Mouse (Mus musculus): ENCODE measurements at regions not wholly inside any gene's neighbourhood (a gene's known extent, or its start where the extent isn't known, plus 50 kb on each side); places are given as distances from the start of the nearest gene placed in this dataset.

- no peak for DNase-seq (ENCODE audit: extremely low read depth)
- dilution Hi-C loops (cut with MboI; ENCODE audit: extremely low pct_ligation_motif_present, extremely low pct_unique_long_range_greater_than_20kb, low sequenced_read_pairs), result no loop called here
- H3K4me2 ChIP-seq (ENCODE audit: insufficient read depth, low read depth, poor library complexity, severe bottlenecking), result no peak overlapping the region
- H3K9ac ChIP-seq (ENCODE audit: insufficient read depth, low read depth), result no peak overlapping the region
- in situ Hi-C loops (cut with MboI; ENCODE audit: low pct_ligation_motif_present, low pct_unique_long_range_greater_than_20kb, low sequenced_read_pairs), result no loop called here
- H3K36me3 ChIP-seq (replicated peaks in 1 of 2; ENCODE audit: control insufficient read depth in 1 of 2, insufficient read depth in 1 of 2, low read length in 1 of 2), result no peaks in the 10 kb centered on the region
- no peaks in the 10 kb centered on the region for H3K4me1 ChIP-seq (ENCODE audit: control insufficient read depth in 1 of 2, insufficient read depth in 2 of 2)
- H3K79me2 ChIP-seq (replicated peaks; ENCODE audit: control insufficient read depth, extremely low read depth, insufficient read depth, poor library complexity, severe bottlenecking), result no peaks in the 10 kb centered on the region
- no peak overlapping the region for H3K27ac ChIP-seq (ENCODE audit: insufficient read depth, low read depth)
- peaks cover under 1% of the 10 kb centered on the region for H3K9me3 ChIP-seq (replicated peaks; ENCODE audit: low read length)
- TF ChIP-seq MYC (IDR thresholded peaks at IDR 0.05; ENCODE audit: low read depth, low read length), result no peak
- TF ChIP-seq MEF2A (IDR thresholded peaks at IDR 0.05; ENCODE audit: borderline replicate concordance, low read depth, low read length), result no peak
- no peak for TF ChIP-seq RCOR1 (conservative IDR thresholded peaks at IDR 0.05; ENCODE audit: low read depth, low read length)
- TF ChIP-seq IRF4 (IDR thresholded peaks at IDR 0.05; ENCODE audit: low read depth, low read length), result no peak
- no peak for TF ChIP-seq UBTF (IDR thresholded peaks at IDR 0.05; ENCODE audit: low read depth, low read length)
- no peak for TF ChIP-seq CHD2 (IDR thresholded peaks at IDR 0.05; ENCODE audit: low read length)
- no peak for TF ChIP-seq TCF12 (IDR thresholded peaks at IDR 0.05; ENCODE audit: low read depth, low read length)
- TF ChIP-seq GABPA (IDR thresholded peaks at IDR 0.05; ENCODE audit: insufficient replicate concordance, low read depth, low read length), result no peak
- no peak for TF ChIP-seq ZMIZ1 (IDR thresholded peaks at IDR 0.05; ENCODE audit: low read depth, low read length)
- no peak for TF ChIP-seq MAX (IDR thresholded peaks at IDR 0.05; ENCODE audit: low read length)
- TF ChIP-seq ZNF384 (IDR thresholded peaks at IDR 0.05; ENCODE audit: low read depth, low read length), result no peak
- no peak for TF ChIP-seq EP300 (IDR thresholded peaks at IDR 0.05; ENCODE audit: low read length)
- TF ChIP-seq NELFE (IDR thresholded peaks at IDR 0.05; ENCODE audit: low read depth, low read length), result no peak
- no peak for TF ChIP-seq JUN (IDR thresholded peaks at IDR 0.05; ENCODE audit: insufficient read depth, low read depth, low read length)
- no peak for TF ChIP-seq PAX5 (IDR thresholded peaks at IDR 0.05; ENCODE audit: low read length)
- TF ChIP-seq JUND (conservative IDR thresholded peaks at IDR 0.05; ENCODE audit: low read depth, low read length), result no peak
- TF ChIP-seq CTCF (conservative IDR thresholded peaks at IDR 0.05 in 1 of 2, IDR thresholded peaks at IDR 0.05 in 1 of 2; ENCODE audit: low read depth in 2 of 2, low read length in 2 of 2), result no peak
- no peak for TF ChIP-seq KAT2A (IDR thresholded peaks at IDR 0.05; ENCODE audit: insufficient replicate concordance, low read length)
- no peak for TF ChIP-seq MAFK (IDR thresholded peaks at IDR 0.05; ENCODE audit: insufficient replicate concordance, low read length)
- no peak overlapping the region for H3K4me3 ChIP-seq (replicated peaks in 1 of 3; ENCODE audit: low read depth in 2 of 3, low read length in 2 of 3, poor library complexity in 1 of 3)
- no peaks in the 10 kb centered on the region for H3K27me3 ChIP-seq (replicated peaks)
Observed at GRCm38 (mm10) chr12:25590262-25590661, 493.3 kb upstream of the Id2 start.

GRCm38 (mm10) chr12:25585746-25586145 lies 488.8 kb upstream of the Id2 start:
- Histone ChIP-seq H3K27me3 (replicated peaks) (no peaks in the 10 kb centered on the region), H3K9me3 (replicated peaks; ENCODE audit: low read length) (no peaks in the 10 kb centered on the region), H3K79me2 (replicated peaks; ENCODE audit: control insufficient read depth, extremely low read depth, insufficient read depth, poor library complexity, severe bottlenecking) (no peaks in the 10 kb centered on the region), H3K4me2 (ENCODE audit: insufficient read depth, low read depth, poor library complexity, severe bottlenecking) (no peak overlapping the region), H3K9ac (ENCODE audit: insufficient read depth, low read depth) (no peak overlapping the region), H3K4me1 (ENCODE audit: control insufficient read depth in 1 of 2, insufficient read depth in 2 of 2) (no peaks in the 10 kb centered on the region), H3K27ac (ENCODE audit: insufficient read depth, low read depth) (no peak overlapping the region), H3K4me3 (replicated peaks in 1 of 3; ENCODE audit: low read depth in 2 of 3, low read length in 2 of 3, poor library complexity in 1 of 3) (no peak overlapping the region), H3K36me3 (replicated peaks in 1 of 2; ENCODE audit: control insufficient read depth in 1 of 2, insufficient read depth in 1 of 2, low read length in 1 of 2) (no peaks in the 10 kb centered on the region)
- no peak for DNase-seq (ENCODE audit: extremely low read depth)
- in situ Hi-C loops (cut with MboI; ENCODE audit: low pct_ligation_motif_present, low pct_unique_long_range_greater_than_20kb, low sequenced_read_pairs), result no loop called here
- no peak for TF ChIP-seq KAT2A (IDR thresholded peaks at IDR 0.05; ENCODE audit: insufficient replicate concordance, low read length)
- no peak for TF ChIP-seq POLR2AphosphoS2 (IDR thresholded peaks at IDR 0.05; ENCODE audit: low read depth, low read length)
- no peak for TF ChIP-seq POLR2A (IDR thresholded peaks at IDR 0.05; ENCODE audit: low read depth, low read length)
- TF ChIP-seq ELF1 (IDR thresholded peaks at IDR 0.05; ENCODE audit: low read depth, low read length), result no peak
- TF ChIP-seq UBTF (IDR thresholded peaks at IDR 0.05; ENCODE audit: low read depth, low read length), result no peak
- dilution Hi-C loops (cut with MboI; ENCODE audit: extremely low pct_ligation_motif_present, extremely low pct_unique_long_range_greater_than_20kb, low sequenced_read_pairs), result no loop called here
